Mouse (Mus musculus) liver, embryonic 16.5 days (tissue): ENCODE measurements at regions not wholly inside any gene's neighbourhood (a gene's known extent, or its start where the extent isn't known, plus 50 kb on each side); places are given as distances from the start of the nearest gene placed in this dataset.

Experiments
- ATAC-seq: fragments of 200-750 bp; cut with Nextera tagmentation; 2 replicates; pipeline ENCODE4 v1.8.0; 2017; ENCODE audit warnings: low read depth, mild to moderate bottlenecking, moderate number of reproducible peaks, moderate library complexity
- H3K27ac ChIP-seq: fragments of 300-500 bp; sonication (generic); 2 replicates; pipeline ENCODE4 v1.5.1; 2014; ENCODE audit warnings: mild to moderate bottlenecking, low read length
- H3K27me3 ChIP-seq: fragments of 300-500 bp; sonication (generic); 2 replicates; pipeline ENCODE4 v1.6.1; 2014; ENCODE audit warnings: low read depth, low read length, mixed read lengths; ENCODE audit not compliant: control insufficient read depth, insufficient read depth
- H3K36me3 ChIP-seq: fragments of 300-500 bp; sonication (generic); 2 replicates; pipeline ENCODE4 v1.6.1; 2014; ENCODE audit warnings: mild to moderate bottlenecking; ENCODE audit not compliant: control insufficient read depth, insufficient read depth
- H3K4me1 ChIP-seq: fragments of 300-500 bp; sonication (generic); 2 replicates; pipeline ENCODE4 v1.6.1; 2014; ENCODE audit warnings: low read depth, low read length, mixed read lengths; ENCODE audit not compliant: control insufficient read depth
- H3K4me2 ChIP-seq: fragments of 300-500 bp; sonication (generic); 2 replicates; pipeline ENCODE4 v1.6.1; 2014; ENCODE audit warnings: low read depth, low read length, mixed read lengths
- H3K4me3 ChIP-seq: fragments of 300-500 bp; sonication (generic); 2 replicates; pipeline ENCODE4 v1.5.1; 2014; ENCODE audit warnings: low read depth, mild to moderate bottlenecking, low read length
- H3K9ac ChIP-seq: fragments of 300-500 bp; sonication (generic); 2 replicates; pipeline ENCODE4 v1.6.1; 2014; ENCODE audit warnings: low read depth, low read length
- H3K9me3 ChIP-seq: fragments of 300-500 bp; sonication (generic); replicated peaks from 2 replicates; pipeline ENCODE4 v1.6.1; 2016; ENCODE audit warnings: low read length; ENCODE audit not compliant: control insufficient read depth
- WGBS: fragments of 180-500 bp; shearing (Covaris S2); extraction: QIAGEN DNeasy Blood & Tissue Kit; methylation state at CpG from one replicate; pipeline ENCODE4 v1.1.7; 2014; ENCODE audit not compliant: insufficient replicate concordance; 5-methylcytosine and 5-hydroxymethylcytosine counted together

- H3K36me3 ChIP-seq = no peaks in the 10 kb centered on the region
- no peak overlapping the region for H3K9ac ChIP-seq
- no peak overlapping the region for H3K4me2 ChIP-seq
- no peaks in the 10 kb centered on the region for H3K4me1 ChIP-seq
- no peaks in the 10 kb centered on the region for H3K9me3 ChIP-seq
- WGBS = 59% methylated on average over 2 of the region's 2 CpGs
- H3K4me3 ChIP-seq = no peak overlapping the region
- no peaks in the 10 kb centered on the region for H3K27me3 ChIP-seq
- ATAC-seq = no peak
- no peak overlapping the region for H3K27ac ChIP-seq
Observed at GRCm38 (mm10) chr11:48398032-48398431, 402.1 kb upstream of the Rack1 start.

- H3K4me3 ChIP-seq = no peak overlapping the region
- WGBS = 49% methylated on average over 4 of the region's 4 CpGs
- no peaks in the 10 kb centered on the region for H3K9me3 ChIP-seq
- no peak overlapping the region for H3K27ac ChIP-seq
- no peak for ATAC-seq
- H3K4me1 ChIP-seq = no peaks in the 10 kb centered on the region
- H3K27me3 ChIP-seq = no peaks in the 10 kb centered on the region
- H3K4me2 ChIP-seq = no peak overlapping the region
- H3K36me3 ChIP-seq = no peaks in the 10 kb centered on the region
- H3K9ac ChIP-seq = no peak overlapping the region
Observed at GRCm38 (mm10) chr11:48381489-48381888, 392.7 kb upstream of the Sgcd start.

- WGBS = 56% methylated on average over 4 of the region's 4 CpGs
- no peak overlapping the region for H3K27ac ChIP-seq
- no peak overlapping the region for H3K9ac ChIP-seq
- no peaks in the 10 kb centered on the region for H3K9me3 ChIP-seq
- H3K36me3 ChIP-seq = no peaks in the 10 kb centered on the region
- ATAC-seq = no peak
- H3K4me3 ChIP-seq = no peak overlapping the region
- H3K27me3 ChIP-seq = no peaks in the 10 kb centered on the region
- H3K4me2 ChIP-seq = 0 out of 2 replicates have a peak overlapping the region, but pooled peaks have one; percentile 20
- H3K4me1 ChIP-seq = no peaks in the 10 kb centered on the region
Observed at GRCm38 (mm10) chr11:48378044-48378443, 389.3 kb upstream of the Sgcd start.

GRCm38 (mm10) chr11:48377269-48377668 lies 388.5 kb upstream of the Sgcd start:
- no peaks in the 10 kb centered on the region for H3K9me3 ChIP-seq
- H3K4me2 ChIP-seq = no peak overlapping the region
- no peaks in the 10 kb centered on the region for H3K36me3 ChIP-seq
- H3K27ac ChIP-seq = no peak overlapping the region
- H3K4me1 ChIP-seq = no peaks in the 10 kb centered on the region
- H3K4me3 ChIP-seq = no peak overlapping the region
- no peak overlapping the region for H3K9ac ChIP-seq
- no peak for ATAC-seq
- no peaks in the 10 kb centered on the region for H3K27me3 ChIP-seq

GRCm38 (mm10) chr11:48351349-48352023 lies 362.7 kb upstream of the Sgcd start:
- no peaks in the 10 kb centered on the region for H3K9me3 ChIP-seq
- no peak for ATAC-seq
- H3K27me3 ChIP-seq = no peaks in the 10 kb centered on the region
- H3K4me1 ChIP-seq = no peaks in the 10 kb centered on the region
- 53% methylated on average over 4 of the region's 4 CpGs for WGBS
- H3K4me3 ChIP-seq = no peak overlapping the region
- no peak overlapping the region for H3K27ac ChIP-seq
- no peak overlapping the region for H3K4me2 ChIP-seq
- H3K36me3 ChIP-seq = no peaks in the 10 kb centered on the region
- H3K9ac ChIP-seq = no peak overlapping the region

- WGBS = 27% methylated on average over 1 of the region's 1 CpGs
Observed at GRCm38 (mm10) chr11:48314500-48314899, 325.7 kb upstream of the Sgcd start.

GRCm38 (mm10) chr11:48295370-48295769 lies 306.6 kb upstream of the Sgcd start:
- H3K9me3 ChIP-seq = no peaks in the 10 kb centered on the region
- no peaks in the 10 kb centered on the region for H3K4me1 ChIP-seq
- no peak overlapping the region for H3K4me2 ChIP-seq
- no peaks in the 10 kb centered on the region for H3K36me3 ChIP-seq
- ATAC-seq = no peak
- H3K9ac ChIP-seq = no peak overlapping the region
- no peak overlapping the region for H3K4me3 ChIP-seq
- H3K27ac ChIP-seq = no peak overlapping the region
- WGBS = 34% methylated on average over 3 of the region's 3 CpGs
- H3K27me3 ChIP-seq = no peaks in the 10 kb centered on the region

More at GRCm38 (mm10) chr11:48314500-48314899, 325.7 kb upstream of the Sgcd start:
- no peak overlapping the region for H3K9ac ChIP-seq
- no peaks in the 10 kb centered on the region for H3K27me3 ChIP-seq
- H3K4me3 ChIP-seq = no peak overlapping the region
- H3K4me2 ChIP-seq = no peak overlapping the region
- no peak overlapping the region for H3K27ac ChIP-seq
- no peaks in the 10 kb centered on the region for H3K9me3 ChIP-seq
- H3K4me1 ChIP-seq = no peaks in the 10 kb centered on the region
- no peaks in the 10 kb centered on the region for H3K36me3 ChIP-seq
- ATAC-seq = no peak

- H3K4me3 ChIP-seq = no peak overlapping the region
- H3K4me1 ChIP-seq = no peaks in the 10 kb centered on the region
- no peaks in the 10 kb centered on the region for H3K36me3 ChIP-seq
- ATAC-seq = no peak
- no peaks in the 10 kb centered on the region for H3K27me3 ChIP-seq
- H3K9ac ChIP-seq = no peak overlapping the region
- 47% methylated on average over 3 of the region's 3 CpGs for WGBS
- H3K27ac ChIP-seq = no peak overlapping the region
- no peak overlapping the region for H3K4me2 ChIP-seq
- no peaks in the 10 kb centered on the region for H3K9me3 ChIP-seq
Observed at GRCm38 (mm10) chr11:48262492-48262891, 273.7 kb upstream of the Sgcd start.

GRCm38 (mm10) chr11:48261089-48261488 lies 272.3 kb upstream of the Sgcd start:
- no peak overlapping the region for H3K9ac ChIP-seq
- H3K9me3 ChIP-seq = no peaks in the 10 kb centered on the region
- no peaks in the 10 kb centered on the region for H3K27me3 ChIP-seq
- H3K27ac ChIP-seq = no peak overlapping the region
- H3K36me3 ChIP-seq = no peaks in the 10 kb centered on the region
- no peak overlapping the region for H3K4me2 ChIP-seq
- 14% methylated on average over 1 of the region's 1 CpGs for WGBS
- H3K4me3 ChIP-seq = no peak overlapping the region
- no peaks in the 10 kb centered on the region for H3K4me1 ChIP-seq
- ATAC-seq = no peak
